Mouse (Mus musculus) CH12.LX (cell line): ENCODE measurements at regions not wholly inside any gene's neighbourhood (a gene's known extent, or its start where the extent isn't known, plus 50 kb on each side); places are given as distances from the start of the nearest gene placed in this dataset.

ENCODE experiments used
- DNase-seq: peaks from one replicate; pipeline ENCODE4 v3.0.0-alpha.2; 2013; ENCODE audit errors: extremely low read depth
- H3K27ac ChIP-seq: 2 replicates; pipeline ENCODE4 v1.5.1; 2012; ENCODE audit warnings: low read depth, mild to moderate bottlenecking, control low read depth, moderate library complexity; ENCODE audit not compliant: insufficient read depth
- H3K27me3 ChIP-seq: replicated peaks from 2 replicates; pipeline ENCODE3; 2012; ENCODE audit warnings: inconsistent platforms
- H3K36me3 ChIP-seq, 2 experiments: replicated peaks in 1 of 2; 2 replicates each; pipeline versions ENCODE3 to v1.6.1; 2012; ENCODE audit warnings: inconsistent platforms in 1 of 2, low read length in 1 of 2, mild to moderate bottlenecking in 1 of 2, mixed read lengths in 1 of 2, moderate library complexity in 1 of 2; ENCODE audit not compliant: control insufficient read depth in 1 of 2, insufficient read depth in 1 of 2
- H3K4me1 ChIP-seq, 2 experiments: 2 replicates each; pipeline ENCODE4 v1.6.1; 2012; ENCODE audit warnings: inconsistent platforms in 1 of 2, moderate library complexity in 1 of 2; ENCODE audit not compliant: insufficient read depth in 2 of 2, control insufficient read depth in 1 of 2
- H3K4me2 ChIP-seq: 2 replicates; pipeline ENCODE4 v1.6.1; 2012; ENCODE audit warnings: low read depth, mild to moderate bottlenecking, control low read depth; ENCODE audit not compliant: poor library complexity, insufficient read depth, severe bottlenecking
- H3K4me3 ChIP-seq, 3 experiments: fragments of 150-350 bp in 1 of 3; sonication (generic) in 1 of 3; replicated peaks in 1 of 3; 2 replicates each; pipeline versions ENCODE3 to v1.5.1; 2011 to 2012; ENCODE audit warnings: low read depth in 2 of 3, low read length in 2 of 3, mild to moderate bottlenecking in 2 of 3, moderate library complexity in 2 of 3, control low read depth in 1 of 3, improper control_type of control experiment in 1 of 3, inconsistent platforms in 1 of 3, mixed read lengths in 1 of 3; ENCODE audit not compliant: poor library complexity in 1 of 3
- H3K79me2 ChIP-seq: replicated peaks from 2 replicates; pipeline ENCODE4 v1.6.1; 2012; ENCODE audit warnings: mild to moderate bottlenecking, moderate library complexity; ENCODE audit not compliant: control insufficient read depth, poor library complexity, insufficient read depth, severe bottlenecking; ENCODE audit errors: extremely low read depth
- H3K9ac ChIP-seq: 2 replicates; pipeline ENCODE4 v1.6.1; 2012; ENCODE audit warnings: low read depth, mild to moderate bottlenecking, control low read depth, moderate library complexity; ENCODE audit not compliant: insufficient read depth
- H3K9me3 ChIP-seq: replicated peaks from 2 replicates; pipeline ENCODE3; 2012; ENCODE audit warnings: low read length, inconsistent platforms, mixed read lengths
- CHD1 ChIP-seq: IDR thresholded peaks from 2 replicates; pipeline ENCODE4 v1.6.1; 2012; ENCODE audit warnings: low read depth, low read length, improper control_type of control experiment, inconsistent platforms
- CTCF ChIP-seq, 2 experiments: IDR thresholded peaks in 1 of 2; conservative IDR thresholded peaks in 1 of 2; 2 replicates each; pipeline ENCODE4 v1.5.1; 2011 to 2012; ENCODE audit warnings: low read depth in 2 of 2, low read length in 2 of 2, improper control_type of control experiment in 1 of 2, inconsistent platforms in 1 of 2, mild to moderate bottlenecking in 1 of 2, moderate library complexity in 1 of 2
- E2F4 ChIP-seq: IDR thresholded peaks from 2 replicates; pipeline ENCODE4 v1.6.1; 2011; ENCODE audit warnings: low read depth, low read length, improper control_type of control experiment; ENCODE audit not compliant: insufficient replicate concordance
- EP300 ChIP-seq: IDR thresholded peaks from 2 replicates; pipeline ENCODE4 v1.6.1; 2011; ENCODE audit warnings: low read length, improper control_type of control experiment
- HCFC1 ChIP-seq: IDR thresholded peaks from 2 replicates; pipeline ENCODE4 v1.6.1; 2012; ENCODE audit warnings: low read depth, mild to moderate bottlenecking, inconsistent platforms, low read length, improper control_type of control experiment
- JUN ChIP-seq: IDR thresholded peaks from 2 replicates; pipeline ENCODE4 v1.6.1; 2011; ENCODE audit warnings: low read depth, mild to moderate bottlenecking, low read length, improper control_type of control experiment, moderate library complexity; ENCODE audit not compliant: insufficient read depth
- MAFK ChIP-seq: IDR thresholded peaks from 2 replicates; pipeline ENCODE4 v1.6.1; 2011; ENCODE audit warnings: low read length, improper control_type of control experiment; ENCODE audit not compliant: insufficient replicate concordance
- MAX ChIP-seq: IDR thresholded peaks from 2 replicates; pipeline ENCODE4 v1.6.1; 2011; ENCODE audit warnings: low read length, improper control_type of control experiment
- MAZ ChIP-seq: IDR thresholded peaks from 2 replicates; pipeline ENCODE4 v1.6.1; 2012; ENCODE audit warnings: low read depth, mild to moderate bottlenecking, inconsistent platforms, low read length, improper control_type of control experiment, moderate library complexity
- MEF2A ChIP-seq: IDR thresholded peaks from 2 replicates; pipeline ENCODE4 v1.6.1; 2014; ENCODE audit warnings: low read depth, mild to moderate bottlenecking, inconsistent platforms, low read length, improper control_type of control experiment, borderline replicate concordance
- MXI1 ChIP-seq: IDR thresholded peaks from 2 replicates; pipeline ENCODE4 v1.6.1; 2011; ENCODE audit warnings: mild to moderate bottlenecking, low read depth, low read length, improper control_type of control experiment
- NELFE ChIP-seq: IDR thresholded peaks from 2 replicates; pipeline ENCODE4 v1.6.1; 2011; ENCODE audit warnings: low read depth, low read length, improper control_type of control experiment
- NRF1 ChIP-seq: IDR thresholded peaks from 2 replicates; pipeline ENCODE4 v1.6.1; 2014; ENCODE audit warnings: low read depth, mild to moderate bottlenecking, inconsistent platforms, low read length, improper control_type of control experiment, moderate library complexity
- PAX5 ChIP-seq: IDR thresholded peaks from 2 replicates; pipeline ENCODE4 v1.6.1; 2012; ENCODE audit warnings: low read length, inconsistent platforms, mixed read lengths
- POLR2A ChIP-seq: IDR thresholded peaks from 2 replicates; pipeline ENCODE4 v1.6.1; 2011; ENCODE audit warnings: low read depth, mild to moderate bottlenecking, improper control_type of control experiment, low read length
- RCOR1 ChIP-seq: conservative IDR thresholded peaks from 2 replicates; pipeline ENCODE4 v1.6.1; 2012; ENCODE audit warnings: low read depth, mild to moderate bottlenecking, inconsistent platforms, low read length, improper control_type of control experiment
- SIN3A ChIP-seq: IDR thresholded peaks from 2 replicates; pipeline ENCODE4 v1.6.1; 2012; ENCODE audit warnings: low read length, improper control_type of control experiment, inconsistent platforms
- TCF12 ChIP-seq: IDR thresholded peaks from 2 replicates; pipeline ENCODE4 v1.6.1; 2014; ENCODE audit warnings: low read depth, mild to moderate bottlenecking, inconsistent platforms, low read length, improper control_type of control experiment
- USF2 ChIP-seq: conservative IDR thresholded peaks from 2 replicates; pipeline ENCODE4 v1.6.1; 2011; ENCODE audit warnings: low read depth, low read length, improper control_type of control experiment
- ZC3H11A ChIP-seq: IDR thresholded peaks from 2 replicates; pipeline ENCODE4 v1.6.1; 2012; ENCODE audit warnings: low read depth, mild to moderate bottlenecking, inconsistent platforms, low read length, improper control_type of control experiment
- ZMIZ1 ChIP-seq: IDR thresholded peaks from 2 replicates; pipeline ENCODE4 v1.6.1; 2012; ENCODE audit warnings: low read depth, mild to moderate bottlenecking, inconsistent platforms, low read length, improper control_type of control experiment
- dilution Hi-C: fragments of 300-500 bp; cut with MboI; formaldehyde crosslinking; loops from 2 replicates; pipeline ENCODE4 v1.14.3; 2020; ENCODE audit warnings: low sequenced_read_pairs; ENCODE audit not compliant: extremely low pct_unique_long_range_greater_than_20kb, extremely low pct_ligation_motif_present
- in situ Hi-C: fragments of 300-500 bp; cut with MboI; formaldehyde crosslinking; loops from 3 replicates; pipeline ENCODE4 v1.14.3; 2019; ENCODE audit warnings: low sequenced_read_pairs, low pct_ligation_motif_present, low pct_unique_long_range_greater_than_20kb, mixed read lengths

DNA sequence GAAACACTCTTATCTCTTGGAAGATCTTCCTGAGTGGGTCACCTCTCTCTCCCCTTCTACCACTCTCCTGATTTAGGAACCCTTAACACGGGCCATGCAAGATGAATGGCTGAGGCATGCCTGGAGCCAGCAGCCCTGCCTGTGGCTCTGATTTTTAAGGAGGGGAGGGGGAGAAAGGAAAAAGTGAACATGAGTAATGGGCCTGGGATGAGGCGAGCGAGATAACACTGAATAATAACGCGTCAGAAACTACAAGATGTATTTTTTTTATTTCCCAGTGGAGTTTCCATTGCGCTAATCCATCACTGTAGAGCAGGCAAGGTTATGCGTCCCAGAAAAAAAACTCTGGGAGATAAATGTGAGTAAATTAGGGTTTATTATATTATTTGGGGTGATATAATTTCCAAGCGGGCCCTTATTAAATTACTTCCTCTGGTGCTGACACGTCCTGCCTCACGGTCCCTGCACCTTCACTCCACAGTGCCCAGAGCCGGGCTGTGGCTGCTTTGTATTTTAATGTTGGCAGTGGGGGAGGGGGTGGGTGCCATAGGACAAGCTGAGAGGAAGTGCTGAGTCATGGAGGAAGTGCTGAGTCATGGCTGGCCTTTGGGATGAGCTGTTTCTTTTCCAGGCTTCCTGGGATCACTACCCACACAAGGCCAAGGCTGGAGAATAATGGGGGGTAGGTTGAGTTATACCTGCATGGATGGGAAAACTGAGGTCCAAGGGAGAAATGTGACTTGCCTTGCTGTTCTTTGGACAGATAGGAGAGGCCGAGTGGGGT is 103.6 kb upstream of the 4931429L15Rik start:
- TF ChIP-seq ZMIZ1 (no peak), MAFK (peak; percentile 78)
- TF ChIP-seq, all 38 proteins: peak for 1
- Histone ChIP-seq H3K79me2 (no peaks in the 10 kb centered on the region), H3K4me2 (no peak overlapping the region), H3K4me1 (peaks cover 2 to 24% of the 10 kb centered on the region in 2 experiments; a peak in 2 of 4 replicates), H3K27ac (no peak overlapping the region), H3K27me3 (no peaks in the 10 kb centered on the region), H3K36me3 (no peaks in the 10 kb centered on the region), H3K4me3 (no peak overlapping the region), H3K9me3 (no peaks in the 10 kb centered on the region), H3K9ac (no peak overlapping the region)
- peak; percentile 31 for DNase-seq
- in situ Hi-C loops, result no loop called here
- dilution Hi-C loops, result no loop called here

GRCm38 (mm10) chr9:46421688-46422274 is 102.0 kb upstream of the 4931429L15Rik start:
- H3K27ac ChIP-seq, result no peak overlapping the region
- TF ChIP-seq NELFE (no peak), MAX (no peak), E2F4 (no peak), RCOR1 (no peak), MEF2A (no peak), PAX5 (no peak), TCF12 (no peak), HCFC1 (no peak), EP300 (no peak), SIN3A (no peak), MXI1 (no peak), ZC3H11A (no peak), USF2 (no peak), MAZ (no peak), CHD1 (no peak), CTCF (conservative IDR thresholded peaks at IDR 0.05 in 1 of 2, IDR thresholded peaks at IDR 0.05 in 1 of 2; ENCODE audit: low read depth in 2 of 2, low read length in 2 of 2) (no peak), JUN (no peak), POLR2A (no peak), NRF1 (no peak)
- TF ChIP-seq, all 38 proteins: peak for 0
- H3K9me3 ChIP-seq, result no peaks in the 10 kb centered on the region
- no peak overlapping the region for H3K9ac ChIP-seq
- in situ Hi-C loops (no loop called here), dilution Hi-C loops (no loop called here)
- H3K36me3 ChIP-seq, result no peaks in the 10 kb centered on the region
- no peak overlapping the region for H3K4me3 ChIP-seq
- H3K4me1 ChIP-seq, result peaks cover 2 to 24% of the 10 kb centered on the region in 2 experiments; a peak in 2 of 4 replicates
- no peak overlapping the region for H3K4me2 ChIP-seq
- no peaks in the 10 kb centered on the region for H3K79me2 ChIP-seq
- DNase-seq, result no peak
- no peaks in the 10 kb centered on the region for H3K27me3 ChIP-seq
